Mouse (Mus musculus) kidney, adult 9 months (tissue): ENCODE measurements around the gene Neb.

Source experiments
- DNase-seq: peaks from one replicate; pipeline ENCODE4 v3.0.0; 2022

Neb gene

GRCm38 (mm10) chr2:52372480-52372879, 5.8 kb downstream of the Neb start:
- DNase-seq, result no peak

GRCm38 (mm10) chr2:52372080-52372479, 6.2 kb downstream of the Neb start:
- DNase-seq, result no peak

- DNase-seq, result peak; percentile 10
Measured at GRCm38 (mm10) chr2:52371066-52371465, 7.2 kb downstream of the Neb start.

- DNase-seq, result no peak
Measured at GRCm38 (mm10) chr2:52369622-52370021, 8.7 kb downstream of the Neb start.

- no peak for DNase-seq
Measured at GRCm38 (mm10) chr2:52367665-52368064, 10.6 kb downstream of the Neb start.

GRCm38 (mm10) chr2:52367248-52367647, 11.0 kb downstream of the Neb start:
- no peak for DNase-seq

- DNase-seq, result no peak
Measured at GRCm38 (mm10) chr2:52361086-52361485, 17.2 kb downstream of the Neb start.

- DNase-seq, result no peak
Measured at GRCm38 (mm10) chr2:52359722-52360121, 18.6 kb downstream of the Neb start.

- DNase-seq, result no peak
Measured at GRCm38 (mm10) chr2:52358156-52358555, 20.1 kb downstream of the Neb start.

- DNase-seq, result no peak
Measured at GRCm38 (mm10) chr2:52351029-52351428, 27.2 kb downstream of the Neb start.

- DNase-seq, result no peak
Measured at GRCm38 (mm10) chr2:52340990-52341389, 37.3 kb downstream of the Neb start.

- no peak for DNase-seq
Measured at GRCm38 (mm10) chr2:52335556-52335955, 42.7 kb downstream of the Neb start.

GRCm38 (mm10) chr2:52335087-52335486, 43.2 kb downstream of the Neb start:
- no peak for DNase-seq

- no peak for DNase-seq
Measured at GRCm38 (mm10) chr2:52333535-52333934, 44.7 kb downstream of the Neb start.

- no peak for DNase-seq
Measured at GRCm38 (mm10) chr2:52331761-52332160, 46.5 kb downstream of the Neb start.

GRCm38 (mm10) chr2:52327244-52327815, 50.9 kb downstream of the Neb start:
- no peak for DNase-seq

- DNase-seq, result no peak
Measured at GRCm38 (mm10) chr2:52321866-52322265, 56.4 kb downstream of the Neb start.

GRCm38 (mm10) chr2:52320175-52320574, 58.1 kb downstream of the Neb start:
- DNase-seq, result no peak

GRCm38 (mm10) chr2:52319020-52319567, 59.2 kb downstream of the Neb start:
- no peak for DNase-seq

- no peak for DNase-seq
Measured at GRCm38 (mm10) chr2:52317471-52317870, 60.8 kb downstream of the Neb start.

- DNase-seq, result no peak
Measured at GRCm38 (mm10) chr2:52315737-52316136, 62.5 kb downstream of the Neb start.

GRCm38 (mm10) chr2:52314922-52315730, 63.1 kb downstream of the Neb start:
- no peak for DNase-seq

GRCm38 (mm10) chr2:52310757-52311156, 67.5 kb downstream of the Neb start:
- DNase-seq, result no peak

GRCm38 (mm10) chr2:52306635-52307034, 71.6 kb downstream of the Neb start:
- no peak for DNase-seq
